Mouse (Mus musculus) bone marrow macrophage, adult 2 months (primary cell): ENCODE data around the gene Xk.

ENCODE experiments used
- CTCF ChIP-seq: IDR thresholded peaks from 2 replicates; pipeline ENCODE4 v1.5.1; 2012; ENCODE audit warnings: low read depth, mild to moderate bottlenecking, low read length, moderate library complexity
- POLR2A ChIP-seq: IDR thresholded peaks from 2 replicates; pipeline ENCODE4 v1.6.1; 2012; ENCODE audit warnings: mild to moderate bottlenecking, low read depth, low read length, borderline replicate concordance

- no peak for TF ChIP-seq CTCF
- TF ChIP-seq POLR2A, result no peak
Measured at GRCm38 (mm10) chrX:9271947-9272459, 553 bp upstream of the Xk start.
